ENCODE assay signal across 23 mouse cellular contexts in the genomic region with DNA sequence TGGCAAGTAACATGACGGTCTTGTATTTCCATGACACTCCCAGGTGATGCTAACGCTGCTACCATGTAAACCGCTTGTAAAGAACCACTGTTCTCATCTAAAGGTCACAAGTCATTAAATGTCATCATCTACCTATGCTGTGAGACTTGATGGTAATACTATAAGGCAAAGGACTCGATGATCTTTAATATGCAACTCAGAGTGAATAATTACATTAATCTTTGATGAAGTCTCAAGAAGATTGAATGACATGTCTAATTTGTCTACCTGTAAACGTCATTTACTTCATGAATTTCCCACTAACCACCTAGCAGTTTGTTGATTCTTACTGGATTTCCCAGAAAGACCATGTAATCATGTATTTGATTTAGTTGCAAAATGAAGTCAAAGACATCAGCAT.
DNase-seq lines count a peak whose midpoint lies in the region; ATAC-seq lines count a peak whose summit lies in the region.
"Had no signal": no experiment of that assay in that cellular context is flagged by ENCODE, and none has a peak within 500 bp of the region (broad histone marks: within the 10 kb centered on the region; RNA-seq: fewer than 3 reads in every experiment).

No protein-coding gene starts in this region.

- WGBS in midbrain, embryonic 11.5 days: 87% methylated on average over 5 of the region's 5 CpGs
- WGBS in midbrain, embryonic 16.5 days: 87% methylated on average over 5 of the region's 5 CpGs
- 89% methylated on average over 5 of the region's 5 CpGs for WGBS in kidney, embryonic 16.5 days

- no peaks in the 10 kb centered on the region for H3K9me3 ChIP-seq in midbrain, embryonic 11.5 days (ENCODE audit: control insufficient read depth, low read length)
- no peaks in the 10 kb centered on the region for H3K9me3 ChIP-seq in midbrain, embryonic 16.5 days (replicated peaks; ENCODE audit: control insufficient read depth, low read length, poor library complexity, severe bottlenecking)
- H3K9me3 ChIP-seq in kidney, embryonic 16.5 days (ENCODE audit: low read length): no peaks in the 10 kb centered on the region
- H3K9me3 ChIP-seq: G1E had no signal

- H3K9ac ChIP-seq in midbrain, embryonic 11.5 days (ENCODE audit: low read length): no peak overlapping the region
- H3K9ac ChIP-seq in midbrain, embryonic 16.5 days (ENCODE audit: low read depth, low read length): no peak overlapping the region
- H3K9ac ChIP-seq in kidney, embryonic 16.5 days (replicated peaks; ENCODE audit: low read length): no peak overlapping the region

- peak; percentile 79 for DNase-seq in midbrain, embryonic 11.5 days (ENCODE audit: low spot score, missing footprints)
- DNase-seq in CD4-positive, CD25-positive, alpha-beta regulatory T cell, adult 2 months (ENCODE audit: low read depth, low spot score): peak; percentile 24
- peak; percentile 53 for DNase-seq in induced T-regulatory cell, adult 2 months (ENCODE audit: low read depth)
- DNase-seq in layer of hippocampus, adult 11-12 months (ENCODE audit: low spot score): no peak
- DNase-seq in layer of hippocampus, adult 18-20 months (ENCODE audit: low spot score in 2 of 2): no peak
- DNase-seq: adrenal gland, adult 2 months; adrenal gland, adult 8-10 months; adrenal gland, postnatal 10 days; adrenal gland, postnatal 14 days; adrenal gland, postnatal 25 days; adrenal gland, postnatal 36 days; B cell, adult 2 months; cerebellum, adult 11 months; cerebellum, adult 11-12 months; cerebellum, adult 18-20 months; cerebellum, adult 2 months had no signal

- no peak overlapping the region for H3K27ac ChIP-seq in midbrain, embryonic 11.5 days (ENCODE audit: low read depth, low read length)
- no peak overlapping the region for H3K27ac ChIP-seq in midbrain, embryonic 16.5 days (ENCODE audit: low read length)
- H3K27ac ChIP-seq in kidney, embryonic 16.5 days (ENCODE audit: low read length): no peak overlapping the region

- H3K4me1 ChIP-seq in midbrain, embryonic 11.5 days (ENCODE audit: control insufficient read depth, insufficient read depth, low read length): no peaks in the 10 kb centered on the region
- no peaks in the 10 kb centered on the region for H3K4me1 ChIP-seq in midbrain, embryonic 16.5 days (ENCODE audit: control insufficient read depth, insufficient read depth, low read length)
- H3K4me1 ChIP-seq in kidney, embryonic 16.5 days (ENCODE audit: insufficient read depth, low read length): no peaks in the 10 kb centered on the region

- no peak overlapping the region for H3K4me2 ChIP-seq in midbrain, embryonic 11.5 days
- H3K4me2 ChIP-seq in midbrain, embryonic 16.5 days (ENCODE audit: low read length): no peak overlapping the region
- H3K4me2 ChIP-seq in kidney, embryonic 16.5 days (replicated peaks; ENCODE audit: low read depth, low read length): no peak overlapping the region

- ATAC-seq in midbrain, embryonic 11.5 days (ENCODE audit: low FRiP score): no peak
- ATAC-seq in midbrain, embryonic 16.5 days: no peak
- ATAC-seq in CD4-positive, CD25-positive, alpha-beta regulatory T cell, adult 4 months: peak; percentile 37
- ATAC-seq in kidney, embryonic 16.5 days (ENCODE audit: low FRiP score, low TSS enrichment): no peak
- ATAC-seq: activated CD4-positive, CD25-positive, alpha-beta regulatory T cell, adult 4 months; Patski had no signal

- no peaks in the 10 kb centered on the region for H3K36me3 ChIP-seq in midbrain, embryonic 11.5 days (ENCODE audit: control insufficient read depth, insufficient read depth, low read length)
- H3K36me3 ChIP-seq in midbrain, embryonic 16.5 days (ENCODE audit: control insufficient read depth, insufficient read depth, low read length): no peaks in the 10 kb centered on the region
- H3K36me3 ChIP-seq in kidney, embryonic 16.5 days (ENCODE audit: insufficient read depth, low read length): no peaks in the 10 kb centered on the region
- H3K36me3 ChIP-seq: G1E had no signal

- no peak overlapping the region for H3K4me3 ChIP-seq in midbrain, embryonic 11.5 days (ENCODE audit: low read depth, low read length)
- no peak overlapping the region for H3K4me3 ChIP-seq in midbrain, embryonic 16.5 days (ENCODE audit: low read depth, low read length)
- no peak overlapping the region for H3K4me3 ChIP-seq in kidney, embryonic 16.5 days (ENCODE audit: low read length)

- H3K27me3 ChIP-seq in midbrain, embryonic 11.5 days (ENCODE audit: control insufficient read depth, insufficient read depth, low read length): no peaks in the 10 kb centered on the region
- H3K27me3 ChIP-seq in midbrain, embryonic 16.5 days (ENCODE audit: control insufficient read depth, insufficient read depth, low read depth, low read length): no peaks in the 10 kb centered on the region
- H3K27me3 ChIP-seq in kidney, embryonic 16.5 days (ENCODE audit: insufficient read depth, low read length): no peaks in the 10 kb centered on the region
- H3K27me3 ChIP-seq: CH12.LX had no signal

Comparison
In these comparisons a context has a peak if more than half of its experiments do, and no peak if none do; other contexts are left out.
1. DNase-seq: peak in midbrain, embryonic 11.5 days (single experiment), CD4-positive, CD25-positive, alpha-beta regulatory T cell, adult 2 months (single experiment) and induced T-regulatory cell, adult 2 months (single experiment); none in layer of hippocampus, adult 11-12 months (single experiment) and layer of hippocampus, adult 18-20 months (0 of 2).